8 mouse cellular contexts compared by ENCODE assay signal in the genomic region with DNA sequence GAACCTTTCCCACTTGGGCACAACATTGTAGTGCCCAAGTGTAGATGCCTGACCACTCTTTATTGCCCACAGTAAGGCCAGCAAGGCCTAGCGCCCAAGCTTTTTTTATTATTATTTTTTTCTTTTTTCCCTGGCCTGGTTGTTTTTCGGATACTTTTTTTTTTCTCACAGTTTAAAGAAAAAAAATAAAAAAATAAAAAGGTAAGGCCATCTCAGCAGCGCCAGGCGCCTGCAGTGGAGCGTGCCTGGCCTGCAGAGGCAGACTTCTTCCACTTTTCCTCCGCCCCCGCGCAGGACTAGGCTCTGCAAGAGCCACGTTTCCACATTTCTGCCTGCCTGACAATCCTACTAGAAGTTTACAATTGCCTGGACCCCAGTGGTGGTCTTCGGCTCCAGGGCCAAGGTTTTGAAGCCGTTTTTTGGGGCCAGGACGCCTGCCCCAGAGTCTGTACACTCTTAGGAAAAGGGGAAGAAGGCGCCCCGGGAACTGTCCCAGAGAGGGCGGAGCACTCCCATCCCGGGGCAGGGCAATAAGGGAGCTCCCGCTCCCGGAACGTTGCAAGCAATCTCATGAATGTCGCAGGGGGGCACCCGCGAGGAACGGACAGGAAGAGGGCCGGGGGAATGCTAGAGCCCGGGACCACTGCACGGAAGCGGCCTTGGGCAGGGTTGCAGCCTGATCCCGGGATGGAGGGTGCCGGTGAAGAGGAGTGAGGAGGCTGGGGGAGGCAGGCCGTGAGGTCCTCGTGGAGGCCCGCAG. TPM values are rescaled to one million over a fixed set of nuclear protein-coding genes. Genes with fewer than 3 reads are reported as not detected.
A peak's percentile ranks its signal among the peaks of the same experiment; 100 is the strongest.
DNase-seq lines count a peak whose midpoint lies in the region; ATAC-seq lines count a peak whose summit lies in the region.

TSS of gene Stx16 (plus strand) at position 636 of the 760 bp plus-strand sequence.

- H3K4me2 ChIP-seq in heart, embryonic 13.5 days, result peak within 1 kb of the TSS; percentile 99
- H3K4me2 ChIP-seq in liver, embryonic 12.5 days, result peak within 1 kb of the TSS; percentile 95
- peak within 1 kb of the TSS; percentile 85 for H3K4me2 ChIP-seq in stomach, embryonic 15.5 days

- no peaks in the 10 kb centered on the region for H3K36me3 ChIP-seq in heart, embryonic 13.5 days
- no peaks in the 10 kb centered on the region for H3K36me3 ChIP-seq in liver, embryonic 12.5 days
- no peaks in the 10 kb centered on the region for H3K36me3 ChIP-seq in stomach, embryonic 15.5 days

- H3K27ac ChIP-seq in brown adipose tissue, adult 24 weeks (replicated peaks; ENCODE audit: low read depth, low read length), result peak within 1 kb of the TSS; percentile 71
- peak within 1 kb of the TSS; percentile 97 for H3K27ac ChIP-seq in heart, embryonic 13.5 days (replicated peaks)
- H3K27ac ChIP-seq in liver, embryonic 12.5 days, result peak within 1 kb of the TSS; percentile 75
- H3K27ac ChIP-seq in stomach, embryonic 15.5 days, result peak within 1 kb of the TSS; percentile 97

- peak; percentile 82 for ATAC-seq in heart, embryonic 13.5 days (ENCODE audit: extremely low read depth, insufficient number of reproducible peaks, low FRiP score, low TSS enrichment)
- ATAC-seq in liver, embryonic 12.5 days, result peak; percentile 94
- peak; percentile 96 for ATAC-seq in stomach, embryonic 15.5 days (ENCODE audit: insufficient read depth, low FRiP score, low read depth)

- H3K9me3 ChIP-seq in heart, embryonic 13.5 days, result no peaks in the 10 kb centered on the region
- H3K9me3 ChIP-seq in liver, embryonic 12.5 days (replicated peaks), result no peaks in the 10 kb centered on the region
- no peaks in the 10 kb centered on the region for H3K9me3 ChIP-seq in stomach, embryonic 15.5 days

- H3K4me3 ChIP-seq in brown adipose tissue, adult 24 weeks (ENCODE audit: insufficient read depth, low read depth, low read length), result peak within 1 kb of the TSS; percentile 81
- peak within 1 kb of the TSS; percentile 98 for H3K4me3 ChIP-seq in heart, embryonic 13.5 days
- H3K4me3 ChIP-seq in liver, embryonic 12.5 days, result peak within 1 kb of the TSS; percentile 89
- H3K4me3 ChIP-seq in stomach, embryonic 15.5 days (replicated peaks), result peak within 1 kb of the TSS; percentile 75

- H3K9ac ChIP-seq in heart, embryonic 13.5 days, result peak within 1 kb of the TSS; percentile 97
- H3K9ac ChIP-seq in liver, embryonic 12.5 days, result peak within 1 kb of the TSS; percentile 87
- peak within 1 kb of the TSS; percentile 74 for H3K9ac ChIP-seq in stomach, embryonic 15.5 days

- H3K27me3 ChIP-seq in heart, embryonic 13.5 days (replicated peaks), result peaks cover 3% of the 10 kb centered on the region; the same call in 1 of the 2 replicates
- no peaks in the 10 kb centered on the region; the same call in 1 of the 2 replicates for H3K27me3 ChIP-seq in liver, embryonic 12.5 days (replicated peaks)
- no peaks in the 10 kb centered on the region for H3K27me3 ChIP-seq in stomach, embryonic 15.5 days (replicated peaks)

- peaks cover 9% of the 10 kb centered on the region for H3K4me1 ChIP-seq in brown adipose tissue, adult 24 weeks (ENCODE audit: control insufficient read depth, insufficient read depth, insufficient read length, low read length)
- peaks cover 35% of the 10 kb centered on the region for H3K4me1 ChIP-seq in heart, embryonic 13.5 days
- H3K4me1 ChIP-seq in liver, embryonic 12.5 days, result peaks cover 40% of the 10 kb centered on the region
- H3K4me1 ChIP-seq in stomach, embryonic 15.5 days, result peaks cover 19% of the 10 kb centered on the region

- WGBS in heart, embryonic 13.5 days, result under 1% methylated on average over 32 of the region's 32 CpGs
- 3% methylated on average over 32 of the region's 32 CpGs for WGBS in liver, embryonic 12.5 days (ENCODE audit: insufficient replicate concordance)
- 1% methylated on average over 32 of the region's 32 CpGs for WGBS in stomach, embryonic 15.5 days

- DNase-seq in CD4-positive, CD25-positive, alpha-beta regulatory T cell, adult 2 months (ENCODE audit: low read depth, low spot score), result peak; percentile 82
- DNase-seq in fat pad, adult 2 months (ENCODE audit: extremely low read depth, low read depth, low spot score), result peak; percentile 42
- peak; percentile 96 for DNase-seq in kidney, postnatal 10 days
- DNase-seq in natural killer cell, adult 2 months (ENCODE audit: low spot score in 2 of 2), result peak; percentile 69 to 78

RNA-seq across cellular contexts. Expression of gene Stx16, which starts in this region (rescaled TPM):
- 17.9 and 20.2 TPM in 2 replicates for polyA plus RNA-seq in brown adipose tissue, adult 24 weeks (2012; ENCODE audit: insufficient read depth, insufficient read length, missing spikeins)
- polyA plus RNA-seq in heart, embryonic 13.5 days (2015; fragmentation: Nextera tagmentation; extraction: Ambion mirVana), result 8.6 and 9.3 TPM in 2 replicates
- 4.5 and 4.9 TPM in 2 replicates for polyA plus RNA-seq in liver, embryonic 12.5 days (2016; fragmentation: Nextera tagmentation; extraction: Ambion mirVana)
- polyA plus RNA-seq in stomach, embryonic 15.5 days (2015; fragmentation: Nextera tagmentation; extraction: Ambion mirVana), result 12.0 and 12.9 TPM in 2 replicates

Comparison
In these comparisons a context has a peak if more than half of its experiments do, and no peak if none do; other contexts are left out.
1. Peak in every context shown above with its lines: DNase-seq, ATAC-seq, H3K4me3 ChIP-seq and H3K27ac ChIP-seq.
2. DNase-seq: peak in every context shown above with its lines; median percentile 96 in kidney, postnatal 10 days; 82 in CD4-positive, CD25-positive, alpha-beta regulatory T cell, adult 2 months; 74 in natural killer cell, adult 2 months; 42 in fat pad, adult 2 months.